Mouse (Mus musculus) hindbrain, embryonic 10.5 days (tissue): Measurements from ENCODE around the gene Commd8. TPM values are rescaled to one million over a fixed set of nuclear protein-coding genes. Genes with fewer than 3 reads are reported as not detected.

ENCODE experiments used
- DNase-seq: peaks from one replicate; pipeline ENCODE4 v3.0.0-alpha.2; 2017; ENCODE audit warnings: low spot score
- H3K27ac ChIP-seq: fragments of 300-500 bp; sonication (generic); 2 replicates; pipeline ENCODE4 v1.5.1; 2016; ENCODE audit warnings: mild to moderate bottlenecking, moderate library complexity
- H3K27me3 ChIP-seq: fragments of 300-500 bp; sonication (generic); 2 replicates; pipeline ENCODE4 v1.6.1; 2016; ENCODE audit warnings: mild to moderate bottlenecking; ENCODE audit not compliant: poor library complexity, insufficient read depth, severe bottlenecking
- H3K36me3 ChIP-seq: fragments of 300-500 bp; sonication (generic); 2 replicates; pipeline ENCODE4 v1.6.1; 2016; ENCODE audit warnings: mild to moderate bottlenecking, moderate library complexity
- H3K4me1 ChIP-seq: fragments of 300-500 bp; sonication (generic); replicated peaks from 2 replicates; pipeline ENCODE4 v1.6.1; 2016; ENCODE audit warnings: mild to moderate bottlenecking
- H3K4me3 ChIP-seq: fragments of 300-500 bp; sonication (generic); 2 replicates; pipeline ENCODE4 v1.5.1; 2016; ENCODE audit warnings: mild to moderate bottlenecking, moderate library complexity
- H3K9me3 ChIP-seq: fragments of 300-500 bp; sonication (generic); 2 replicates; pipeline ENCODE4 v1.6.1; 2016; ENCODE audit warnings: mild to moderate bottlenecking, moderate library complexity
- WGBS: fragments of 180-500 bp; shearing (Covaris S2); methylation state at CpG from one replicate; pipeline ENCODE4 v1.1.7; 2016; 5-methylcytosine and 5-hydroxymethylcytosine counted together
- polyA plus RNA-seq: library from polyadenylated mRNA; unstranded; fragments of >200 nt; fragmentation: Nextera tagmentation; extraction: Ambion mirVana; gene quantifications from 2 replicates; pipeline ENCODE4 v1.2.1, GENCODE M21; 2016

Gene Commd8
- 152 and 154 TPM in 2 replicates for polyA plus RNA-seq

GRCm38 (mm10) chr5:72167594-72168284, at the start of gene Commd8:
TSS of gene Commd8 (minus strand) at chr5:72168189.
- DNase-seq = peak; percentile 97
- Histone ChIP-seq H3K27ac (peak within 1 kb of the TSS; percentile 93), H3K9me3 (no peaks in the 10 kb centered on the region), H3K4me1 (peaks cover 13% of the 10 kb centered on the region), H3K36me3 (peaks cover 20% of the 10 kb centered on the region), H3K4me3 (peak within 1 kb of the TSS; percentile 75), H3K27me3 (no peaks in the 10 kb centered on the region)
- WGBS = under 1% methylated on average over 38 of the region's 38 CpGs

GRCm38 (mm10) chr5:72211741-72212140, 43.8 kb upstream of the Commd8 start:
- no peak for DNase-seq
- H3K27me3 ChIP-seq = no peaks in the 10 kb centered on the region
- H3K4me3 ChIP-seq = no peak overlapping the region
- no peaks in the 10 kb centered on the region for H3K4me1 ChIP-seq
- H3K9me3 ChIP-seq = no peaks in the 10 kb centered on the region
- WGBS = 95% methylated on average over 18 of the region's 18 CpGs
- H3K27ac ChIP-seq = no peak overlapping the region
- no peaks in the 10 kb centered on the region for H3K36me3 ChIP-seq

- no peaks in the 10 kb centered on the region for H3K9me3 ChIP-seq
- H3K27me3 ChIP-seq = no peaks in the 10 kb centered on the region
- H3K27ac ChIP-seq = no peak overlapping the region
- no peaks in the 10 kb centered on the region for H3K4me1 ChIP-seq
- no peaks in the 10 kb centered on the region for H3K36me3 ChIP-seq
- no peak for DNase-seq
- no peak overlapping the region for H3K4me3 ChIP-seq
- 66% methylated on average over 5 of the region's 5 CpGs for WGBS
Observed at GRCm38 (mm10) chr5:72210812-72211139, 42.8 kb upstream of the Commd8 start.

- no peaks in the 10 kb centered on the region for H3K9me3 ChIP-seq
- H3K27me3 ChIP-seq = no peaks in the 10 kb centered on the region
- H3K36me3 ChIP-seq = no peaks in the 10 kb centered on the region
- WGBS = 76% methylated on average over 13 of the region's 13 CpGs
- H3K4me3 ChIP-seq = no peak overlapping the region
- no peak for DNase-seq
- no peak overlapping the region for H3K27ac ChIP-seq
- H3K4me1 ChIP-seq = no peaks in the 10 kb centered on the region
Observed at GRCm38 (mm10) chr5:72210123-72210811, 42.3 kb upstream of the Commd8 start.

GRCm38 (mm10) chr5:72208515-72208914, 40.5 kb upstream of the Commd8 start:
- H3K9me3 ChIP-seq = no peaks in the 10 kb centered on the region
- WGBS = 87% methylated on average over 1 of the region's 1 CpGs
- H3K27me3 ChIP-seq = peaks cover 7% of the 10 kb centered on the region; the same call in 1 of the 2 replicates
- no peak overlapping the region for H3K4me3 ChIP-seq
- no peak overlapping the region for H3K27ac ChIP-seq
- H3K36me3 ChIP-seq = no peaks in the 10 kb centered on the region
- H3K4me1 ChIP-seq = peaks cover 6% of the 10 kb centered on the region; the same call in 1 of the 2 replicates
- DNase-seq = no peak

GRCm38 (mm10) chr5:72205271-72205670, 37.3 kb upstream of the Commd8 start:
- H3K27me3 ChIP-seq = peaks cover 7% of the 10 kb centered on the region; the same call in 1 of the 2 replicates
- no peak overlapping the region for H3K27ac ChIP-seq
- no peaks in the 10 kb centered on the region for H3K9me3 ChIP-seq
- peaks cover 19% of the 10 kb centered on the region for H3K4me1 ChIP-seq
- WGBS = 90% methylated on average over 5 of the region's 5 CpGs
- DNase-seq = no peak
- no peaks in the 10 kb centered on the region for H3K36me3 ChIP-seq
- H3K4me3 ChIP-seq = no peak overlapping the region

- Histone ChIP-seq H3K27ac (no peak overlapping the region), H3K9me3 (no peaks in the 10 kb centered on the region), H3K27me3 (peaks cover 7% of the 10 kb centered on the region; the same call in 1 of the 2 replicates), H3K36me3 (no peaks in the 10 kb centered on the region), H3K4me3 (no peak overlapping the region), H3K4me1 (peaks cover 19% of the 10 kb centered on the region)
- 88% methylated on average over 2 of the region's 2 CpGs for WGBS
- no peak for DNase-seq
Observed at GRCm38 (mm10) chr5:72204507-72204906, 36.5 kb upstream of the Commd8 start.

GRCm38 (mm10) chr5:72203734-72204073, 35.7 kb upstream of the Commd8 start:
- Histone ChIP-seq H3K9me3 (no peaks in the 10 kb centered on the region), H3K27me3 (peaks cover 7% of the 10 kb centered on the region; the same call in 1 of the 2 replicates), H3K36me3 (no peaks in the 10 kb centered on the region), H3K4me3 (peak overlapping the region; percentile 66), H3K27ac (peak overlapping the region; percentile 84), H3K4me1 (peaks cover 19% of the 10 kb centered on the region)
- WGBS = 13% methylated on average over 10 of the region's 10 CpGs
- no peak for DNase-seq

- DNase-seq = peak; percentile 95
- H3K27me3 ChIP-seq = peaks cover 7% of the 10 kb centered on the region; the same call in 1 of the 2 replicates
- no peaks in the 10 kb centered on the region for H3K36me3 ChIP-seq
- peak overlapping the region; percentile 66 for H3K4me3 ChIP-seq
- under 1% methylated on average over 32 of the region's 32 CpGs for WGBS
- H3K4me1 ChIP-seq = peaks cover 19% of the 10 kb centered on the region
- no peaks in the 10 kb centered on the region for H3K9me3 ChIP-seq
- H3K27ac ChIP-seq = peak overlapping the region; percentile 84
Observed at GRCm38 (mm10) chr5:72203028-72203733, 35.2 kb upstream of the Commd8 start.

GRCm38 (mm10) chr5:72202016-72202415, 34.0 kb upstream of the Commd8 start:
- H3K27ac ChIP-seq = no peak overlapping the region
- no peaks in the 10 kb centered on the region for H3K9me3 ChIP-seq
- H3K4me1 ChIP-seq = peaks cover 19% of the 10 kb centered on the region
- peaks cover 7% of the 10 kb centered on the region; the same call in 1 of the 2 replicates for H3K27me3 ChIP-seq
- H3K36me3 ChIP-seq = no peaks in the 10 kb centered on the region
- H3K4me3 ChIP-seq = peak overlapping the region; percentile 21
- no peak for DNase-seq
- WGBS = 35% methylated on average over 10 of the region's 10 CpGs

GRCm38 (mm10) chr5:72201600-72201999, 33.6 kb upstream of the Commd8 start:
- Histone ChIP-seq H3K9me3 (no peaks in the 10 kb centered on the region), H3K27me3 (peaks cover 7% of the 10 kb centered on the region; the same call in 1 of the 2 replicates), H3K36me3 (no peaks in the 10 kb centered on the region), H3K27ac (no peak overlapping the region), H3K4me3 (peak overlapping the region; percentile 21), H3K4me1 (peaks cover 19% of the 10 kb centered on the region)
- 7% methylated on average over 7 of the region's 7 CpGs for WGBS
- no peak for DNase-seq

- 87% methylated on average over 1 of the region's 1 CpGs for WGBS
- Histone ChIP-seq H3K4me1 (no peaks in the 10 kb centered on the region), H3K27me3 (no peaks in the 10 kb centered on the region), H3K36me3 (no peaks in the 10 kb centered on the region), H3K27ac (no peak overlapping the region), H3K9me3 (no peaks in the 10 kb centered on the region), H3K4me3 (no peak overlapping the region)
- DNase-seq = no peak
Observed at GRCm38 (mm10) chr5:72195442-72195841, 27.5 kb upstream of the Commd8 start.

- Histone ChIP-seq H3K4me3 (no peak overlapping the region), H3K27ac (no peak overlapping the region), H3K9me3 (no peaks in the 10 kb centered on the region), H3K36me3 (no peaks in the 10 kb centered on the region), H3K27me3 (no peaks in the 10 kb centered on the region), H3K4me1 (no peaks in the 10 kb centered on the region)
- 88% methylated on average over 5 of the region's 5 CpGs for WGBS
- no peak for DNase-seq
Observed at GRCm38 (mm10) chr5:72191932-72192331, 23.9 kb upstream of the Commd8 start.
